Mouse (Mus musculus) heart, embryonic 11.5 days (tissue): Measurements from ENCODE around the gene Gjc2. TPM values are rescaled to one million over a fixed set of nuclear protein-coding genes. Genes with fewer than 3 reads are reported as not detected.
A peak's percentile ranks its signal among the peaks of the same experiment; 100 is the strongest.

ENCODE experiments used
- ATAC-seq: fragments of 200-750 bp; cut with Nextera tagmentation; replicated peaks from 2 replicates; pipeline ENCODE4 v1.8.0; 2017; ENCODE audit warnings: moderate library complexity; ENCODE audit not compliant: insufficient number of reproducible peaks, low FRiP score, low TSS enrichment
- H3K27ac ChIP-seq: fragments of 300-500 bp; sonication (generic); 2 replicates; pipeline ENCODE4 v1.5.1; 2014; ENCODE audit warnings: mild to moderate bottlenecking, low read depth, low read length
- H3K27me3 ChIP-seq: fragments of 300-500 bp; sonication (generic); 2 replicates; pipeline ENCODE4 v1.6.1; 2014; ENCODE audit warnings: mild to moderate bottlenecking, low read length, mixed read lengths; ENCODE audit not compliant: control insufficient read depth, insufficient read depth
- H3K36me3 ChIP-seq: fragments of 300-500 bp; sonication (generic); 2 replicates; pipeline ENCODE4 v1.6.1; 2014; ENCODE audit warnings: mild to moderate bottlenecking, low read length, moderate library complexity, mixed read lengths; ENCODE audit not compliant: control insufficient read depth, insufficient read depth
- H3K4me1 ChIP-seq: fragments of 300-500 bp; sonication (generic); 2 replicates; pipeline ENCODE4 v1.6.1; 2014; ENCODE audit warnings: low read length; ENCODE audit not compliant: control insufficient read depth, insufficient read depth
- H3K4me2 ChIP-seq: fragments of 300-500 bp; sonication (generic); 2 replicates; pipeline ENCODE4 v1.6.1; 2014; ENCODE audit warnings: mild to moderate bottlenecking, moderate library complexity
- H3K4me3 ChIP-seq: fragments of 300-500 bp; sonication (generic); 2 replicates; pipeline ENCODE4 v1.5.1; 2014; ENCODE audit warnings: low read depth, low read length
- H3K9ac ChIP-seq: fragments of 300-500 bp; sonication (generic); 2 replicates; pipeline ENCODE4 v1.6.1; 2014; ENCODE audit warnings: mild to moderate bottlenecking, low read depth, low read length, moderate library complexity
- H3K9me3 ChIP-seq: fragments of 300-500 bp; sonication (generic); replicated peaks from 2 replicates; pipeline ENCODE4 v1.6.1; 2016; ENCODE audit warnings: low read length; ENCODE audit not compliant: control insufficient read depth
- WGBS: fragments of 180-500 bp; shearing (Covaris S2); extraction: QIAGEN DNeasy Blood & Tissue Kit; methylation state at CpG from one replicate; pipeline ENCODE4 v1.1.7; 2014; ENCODE audit not compliant: insufficient replicate concordance; 5-methylcytosine and 5-hydroxymethylcytosine counted together
- polyA plus RNA-seq: library from polyadenylated mRNA; unstranded; fragments of >200 nt; fragmentation: Nextera tagmentation; extraction: Ambion mirVana; gene quantifications from 2 replicates; pipeline ENCODE4 v1.2.1, GENCODE M21; 2014

The Gjc2 gene
- 0.11 TPM in 1 of 2 replicates, not detected in the other for polyA plus RNA-seq

- H3K27ac ChIP-seq: peak within 1 kb of the TSS; percentile 30; the same call in 1 of the 2 replicates
- ATAC-seq: no peak; the same call in 1 of the 2 replicates
- H3K4me2 ChIP-seq: no peak within 1 kb of the TSS
Measured at GRCm38 (mm10) chr11:59182864-59183331, at the start of gene Gjc2. TSS of gene Gjc2 (minus strand) at chr11:59183213.

GRCm38 (mm10) chr11:59232797-59233196, 49.8 kb upstream of the Gjc2 start:
- Histone ChIP-seq H3K36me3 (no peaks in the 10 kb centered on the region), H3K4me2 (no peak overlapping the region), H3K9ac (no peak overlapping the region), H3K27ac (no peak overlapping the region), H3K9me3 (no peaks in the 10 kb centered on the region), H3K4me3 (no peak overlapping the region), H3K4me1 (0 out of 2 replicates have a peak, but pooled peaks cover 3% of the 10 kb centered on the region), H3K27me3 (peaks cover 3% of the 10 kb centered on the region; the same call in 1 of the 2 replicates)
- 52% methylated on average over 2 of the region's 2 CpGs for WGBS
- no peak for ATAC-seq

More at GRCm38 (mm10) chr11:59182864-59183331, at the start of gene Gjc2:
- Histone ChIP-seq H3K27me3 (peaks cover 17% of the 10 kb centered on the region), H3K36me3 (peaks cover 17% of the 10 kb centered on the region), H3K9ac (peak within 1 kb of the TSS; percentile 18; the same call in 1 of the 2 replicates), H3K4me3 (no peak within 1 kb of the TSS), H3K9me3 (no peaks in the 10 kb centered on the region), H3K4me1 (peaks cover 19% of the 10 kb centered on the region)
- WGBS: 38% methylated on average over 3 of the region's 3 CpGs

DNA sequence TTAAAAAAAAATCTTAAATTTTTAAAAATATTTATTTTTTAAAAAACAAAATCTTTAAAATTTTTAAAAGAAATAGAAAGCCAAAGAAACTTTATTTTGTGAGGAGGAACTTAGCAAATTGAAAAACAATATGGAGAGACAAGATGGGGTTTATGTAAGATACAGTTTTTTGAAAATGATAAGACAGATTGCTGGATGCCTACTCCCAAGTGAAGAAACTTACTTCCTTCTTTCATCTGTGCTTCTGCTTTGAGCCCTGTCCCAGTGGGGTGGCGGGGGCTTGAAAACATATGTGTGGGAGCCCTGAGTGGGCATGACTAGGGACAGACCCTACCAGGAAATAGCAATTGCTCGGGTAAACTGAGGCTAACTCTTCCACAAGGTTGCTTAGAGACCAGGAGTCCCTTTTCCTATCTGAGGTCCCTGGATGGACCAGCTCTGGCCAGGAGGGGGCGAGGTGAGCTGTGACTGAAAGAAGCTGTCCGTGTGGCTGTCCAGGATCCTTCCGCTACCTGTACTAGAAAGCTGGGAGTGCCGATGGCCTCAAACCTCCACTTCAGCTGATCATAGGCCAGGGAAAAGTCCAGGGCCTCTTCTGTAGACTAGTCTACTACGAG, 47.2 kb upstream of the Gjc2 start:
- no peak for ATAC-seq

GRCm38 (mm10) chr11:59228122-59228953, 45.3 kb upstream of the Gjc2 start, which contains the start of gene Arf1:
TSS of gene Arf1 (minus strand) at chr11:59228270.
- no peaks in the 10 kb centered on the region for H3K9me3 ChIP-seq
- peak within 1 kb of the TSS; percentile 100 for H3K9ac ChIP-seq
- 4% methylated on average over 59 of the region's 59 CpGs for WGBS
- peak; percentile 94 for ATAC-seq
- no peaks in the 10 kb centered on the region for H3K27me3 ChIP-seq
- peak within 1 kb of the TSS; percentile 91 for H3K4me2 ChIP-seq
- H3K4me3 ChIP-seq: peak within 1 kb of the TSS; percentile 91
- H3K4me1 ChIP-seq: peaks cover 32% of the 10 kb centered on the region
- peak within 1 kb of the TSS; percentile 98 for H3K27ac ChIP-seq
- H3K36me3 ChIP-seq: no peaks in the 10 kb centered on the region

More for the DNA sequence above, 47.2 kb upstream of the Gjc2 start:
- Histone ChIP-seq H3K27ac (no peak overlapping the region), H3K9me3 (no peaks in the 10 kb centered on the region), H3K27me3 (no peaks in the 10 kb centered on the region), H3K9ac (no peak overlapping the region), H3K4me1 (peaks cover 15% of the 10 kb centered on the region), H3K4me2 (no peak overlapping the region), H3K36me3 (no peaks in the 10 kb centered on the region), H3K4me3 (no peak overlapping the region)
- 17% methylated on average over 7 of the region's 7 CpGs for WGBS

DNA sequence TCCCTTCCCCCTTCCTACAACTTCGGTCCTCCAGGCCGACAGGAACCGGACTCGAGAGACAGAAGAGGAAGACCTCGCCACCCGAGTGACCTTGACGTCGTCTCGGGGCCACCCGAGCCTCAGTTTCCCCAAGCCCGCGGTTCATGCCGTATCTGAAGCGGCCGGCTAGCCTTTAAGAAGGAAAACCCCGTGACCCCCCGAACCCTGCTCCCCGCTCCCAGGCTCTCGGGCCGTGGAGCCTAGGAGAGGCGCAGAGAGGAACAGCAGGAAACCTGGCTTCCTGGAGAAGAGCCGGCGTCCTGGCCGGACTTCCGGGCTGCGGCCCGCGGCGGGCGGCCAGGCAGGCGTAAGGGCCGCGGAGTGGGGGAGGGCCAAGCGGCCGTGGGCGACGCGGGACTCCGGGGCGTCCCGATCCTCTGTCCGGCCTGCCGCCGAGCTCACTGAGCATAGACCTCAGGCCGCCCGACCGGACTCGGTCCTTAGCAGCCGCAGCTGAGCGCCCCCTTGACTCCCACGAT, 44.6 kb upstream of the Gjc2 start:
- under 1% methylated on average over 49 of the region's 51 CpGs for WGBS
- Histone ChIP-seq H3K4me2 (peak overlapping the region; percentile 91), H3K9ac (peak overlapping the region; percentile 100), H3K36me3 (no peaks in the 10 kb centered on the region), H3K27ac (peak overlapping the region; percentile 98), H3K27me3 (no peaks in the 10 kb centered on the region), H3K9me3 (no peaks in the 10 kb centered on the region), H3K4me1 (peaks cover 39% of the 10 kb centered on the region), H3K4me3 (peak overlapping the region; percentile 91)
- ATAC-seq: peak; percentile 67

DNA sequence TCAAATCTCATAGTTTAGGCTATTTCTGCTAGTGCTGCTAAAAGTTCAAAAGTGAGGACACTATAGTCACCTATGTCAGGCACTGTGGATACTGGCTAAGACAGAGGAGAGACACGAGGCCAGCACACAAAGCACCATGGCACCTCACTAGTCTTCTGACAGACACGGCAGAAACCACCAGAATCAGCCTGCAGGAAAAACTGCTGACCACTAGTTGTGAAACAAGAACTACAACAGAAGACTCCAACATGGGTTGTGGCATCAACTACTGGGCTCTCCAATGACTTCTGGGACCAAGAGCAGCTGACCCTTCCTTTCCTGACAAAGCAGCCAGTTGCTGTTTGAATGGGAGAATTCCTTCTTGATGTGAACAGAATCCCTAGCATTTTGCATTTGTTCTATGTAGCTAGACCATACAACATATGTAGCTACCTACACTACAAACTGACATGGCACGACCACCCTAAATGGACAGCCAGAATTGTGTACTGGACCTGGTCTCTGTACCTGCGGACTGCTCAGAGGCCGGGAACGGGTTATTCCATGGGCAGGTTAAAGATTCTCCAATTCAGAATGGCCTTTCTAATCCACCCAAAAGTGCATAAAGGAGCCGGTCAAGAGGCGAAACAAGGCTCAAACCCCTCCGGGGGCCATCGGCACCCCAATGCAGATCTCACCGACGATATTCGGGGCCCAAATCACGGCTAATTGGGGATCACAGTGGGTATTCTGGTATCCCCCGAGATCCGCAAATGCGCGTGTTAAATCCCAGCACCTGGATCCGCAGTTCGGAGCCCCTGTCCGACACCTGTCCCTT, 44.0 kb upstream of the Gjc2 start:
- peak overlapping the region; percentile 91 for H3K4me2 ChIP-seq
- no peaks in the 10 kb centered on the region for H3K9me3 ChIP-seq
- H3K36me3 ChIP-seq: no peaks in the 10 kb centered on the region
- H3K4me1 ChIP-seq: peaks cover 42% of the 10 kb centered on the region
- H3K4me3 ChIP-seq: peak overlapping the region; percentile 91
- no peak for ATAC-seq
- H3K9ac ChIP-seq: peak overlapping the region; percentile 100
- WGBS: 3% methylated on average over 21 of the region's 21 CpGs
- H3K27ac ChIP-seq: peak overlapping the region; percentile 98
- no peaks in the 10 kb centered on the region for H3K27me3 ChIP-seq

- no peak for ATAC-seq
- Histone ChIP-seq H3K27ac (no peak overlapping the region), H3K4me3 (peak overlapping the region; percentile 91), H3K4me2 (peak overlapping the region; percentile 91), H3K4me1 (peaks cover 44% of the 10 kb centered on the region), H3K9me3 (no peaks in the 10 kb centered on the region), H3K27me3 (no peaks in the 10 kb centered on the region), H3K9ac (peak overlapping the region; percentile 100; the same call in 1 of the 2 replicates), H3K36me3 (no peaks in the 10 kb centered on the region)
- 41% methylated on average over 3 of the region's 3 CpGs for WGBS
Measured at GRCm38 (mm10) chr11:59226251-59226650, 43.2 kb upstream of the Gjc2 start.

- no peak overlapping the region for H3K4me3 ChIP-seq
- H3K4me1 ChIP-seq: peaks cover 45% of the 10 kb centered on the region
- H3K36me3 ChIP-seq: no peaks in the 10 kb centered on the region
- H3K4me2 ChIP-seq: peak overlapping the region; percentile 91
- H3K27ac ChIP-seq: no peak overlapping the region
- no peaks in the 10 kb centered on the region for H3K27me3 ChIP-seq
- 39% methylated on average over 2 of the region's 2 CpGs for WGBS
- no peaks in the 10 kb centered on the region for H3K9me3 ChIP-seq
- H3K9ac ChIP-seq: peak overlapping the region; percentile 11; the same call in 1 of the 2 replicates
- no peak for ATAC-seq
Measured at GRCm38 (mm10) chr11:59225167-59225566, 42.2 kb upstream of the Gjc2 start.
